Mouse (Mus musculus) layer of hippocampus, adult 8-10 months (tissue): Measurements from ENCODE around the gene Cmss1. TPM values are rescaled to one million over a fixed set of nuclear protein-coding genes. Genes with fewer than 3 reads are reported as not detected.

ENCODE experiments used
- DNase-seq, 2 experiments: peaks; one replicate each; pipeline ENCODE4 v3.0.0; 2022; ENCODE audit warnings: low spot score in 2 of 2
- total RNA-seq, 4 experiments: library from RNA; stranded (reverse); gene quantifications; 2 replicates each; pipeline ENCODE4 v1.2.4; 2022

The Cmss1 gene
- total RNA-seq, 4 experiments from 2014 or later, result 17.1 to 20.4 (median 18.0) TPM

- DNase-seq, result no peak
Measured at GRCm38 (mm10) chr16:57393161-57393560, 213.5 kb downstream of the Cmss1 start.

- DNase-seq, result no peak
Measured at GRCm38 (mm10) chr16:57392461-57392860, 214.2 kb downstream of the Cmss1 start.

- peak; percentile 95 to 99 for DNase-seq
Measured at GRCm38 (mm10) chr16:57391171-57391570, 215.5 kb downstream of the Cmss1 start.

GRCm38 (mm10) chr16:57389566-57390251 lies 217.0 kb downstream of the Cmss1 start:
- peak; percentile 78 to 80 for DNase-seq

GRCm38 (mm10) chr16:57384274-57384673 lies 222.4 kb downstream of the Cmss1 start:
- no peak for DNase-seq

- no peak for DNase-seq
Measured at GRCm38 (mm10) chr16:57383266-57383971, 223.2 kb downstream of the Cmss1 start.

- no peak for DNase-seq
Measured at GRCm38 (mm10) chr16:57378631-57379330, 227.9 kb downstream of the Cmss1 start.

GRCm38 (mm10) chr16:57375248-57375837 lies 231.3 kb downstream of the Cmss1 start:
- DNase-seq, result no peak

- DNase-seq, result no peak
Measured at GRCm38 (mm10) chr16:57372156-57372555, 234.5 kb downstream of the Cmss1 start.

GRCm38 (mm10) chr16:57369846-57370496 lies 236.7 kb downstream of the Cmss1 start:
- no peak for DNase-seq

- no peak for DNase-seq
Measured at GRCm38 (mm10) chr16:57366941-57367694, 239.5 kb downstream of the Cmss1 start.

- no peak for DNase-seq
Measured at GRCm38 (mm10) chr16:57366141-57366540, 240.5 kb downstream of the Cmss1 start.

- DNase-seq, result no peak
Measured at GRCm38 (mm10) chr16:57364498-57364897, 242.2 kb downstream of the Cmss1 start.

- peak; percentile 29 to 47 for DNase-seq
Measured at GRCm38 (mm10) chr16:57362679-57363401, 243.8 kb downstream of the Cmss1 start.

GRCm38 (mm10) chr16:57360785-57361184 lies 245.9 kb downstream of the Cmss1 start:
- no peak for DNase-seq

- peak in 1 of 2 experiments; percentile 20 for DNase-seq
Measured at GRCm38 (mm10) chr16:57359251-57359650, 247.4 kb downstream of the Cmss1 start.

- no peak for DNase-seq
Measured at GRCm38 (mm10) chr16:57357011-57357410, 249.7 kb downstream of the Cmss1 start.

- DNase-seq, result no peak
Measured at GRCm38 (mm10) chr16:57356454-57356853, 250.2 kb downstream of the Cmss1 start.

- DNase-seq, result no peak
Measured at GRCm38 (mm10) chr16:57353932-57354331, 252.7 kb downstream of the Cmss1 start.

- DNase-seq, result no peak
Measured at GRCm38 (mm10) chr16:57353166-57353721, 253.4 kb downstream of the Cmss1 start.
